Mouse (Mus musculus) hindbrain, embryonic 16.5 days (tissue): Measurements from ENCODE around the gene Ehd4. TPM values are rescaled to one million over a fixed set of nuclear protein-coding genes. Genes with fewer than 3 reads are reported as not detected.

ENCODE experiments used
- ATAC-seq: fragments of 200-750 bp; cut with Nextera tagmentation; 2 replicates; pipeline ENCODE4 v1.8.0; 2017; ENCODE audit warnings: moderate TSS enrichment, moderate library complexity
- H3K27ac ChIP-seq: fragments of 300-500 bp; sonication (generic); 2 replicates; pipeline ENCODE4 v1.5.1; 2014; ENCODE audit warnings: low read depth, mild to moderate bottlenecking, control low read depth, low read length, moderate library complexity
- H3K27me3 ChIP-seq: fragments of 300-500 bp; sonication (generic); replicated peaks from 2 replicates; pipeline ENCODE4 v1.6.1; 2014; ENCODE audit warnings: low read length; ENCODE audit not compliant: control insufficient read depth, insufficient read depth
- H3K36me3 ChIP-seq: fragments of 300-500 bp; sonication (generic); 2 replicates; pipeline ENCODE4 v1.6.1; 2014; ENCODE audit warnings: mild to moderate bottlenecking, low read length, moderate library complexity, mixed read lengths; ENCODE audit not compliant: control insufficient read depth, insufficient read depth
- H3K4me1 ChIP-seq: fragments of 300-500 bp; sonication (generic); 2 replicates; pipeline ENCODE4 v1.6.1; 2014; ENCODE audit warnings: low read depth, low read length; ENCODE audit not compliant: control insufficient read depth, insufficient read depth
- H3K4me2 ChIP-seq: fragments of 300-500 bp; sonication (generic); 2 replicates; pipeline ENCODE4 v1.6.1; 2014; ENCODE audit warnings: mild to moderate bottlenecking, low read length, control low read depth, moderate library complexity
- H3K4me3 ChIP-seq: fragments of 300-500 bp; sonication (generic); 2 replicates; pipeline ENCODE4 v1.5.1; 2014; ENCODE audit warnings: mild to moderate bottlenecking, low read length, control low read depth, moderate library complexity
- H3K9ac ChIP-seq: fragments of 300-500 bp; sonication (generic); 2 replicates; pipeline ENCODE4 v1.6.1; 2014; ENCODE audit warnings: low read depth, mild to moderate bottlenecking, control low read depth, low read length, moderate library complexity
- H3K9me3 ChIP-seq: fragments of 300-500 bp; sonication (generic); 2 replicates; pipeline ENCODE4 v1.6.1; 2014; ENCODE audit warnings: mild to moderate bottlenecking, low read length, moderate library complexity; ENCODE audit not compliant: control insufficient read depth
- WGBS: fragments of 180-500 bp; shearing (Covaris S2); extraction: QIAGEN DNeasy Blood & Tissue Kit; methylation state at CpG from one replicate; pipeline ENCODE4 v1.1.7; 2014; 5-methylcytosine and 5-hydroxymethylcytosine counted together
- polyA plus RNA-seq: library from polyadenylated mRNA; unstranded; fragments of >200 nt; fragmentation: Nextera tagmentation; extraction: Ambion mirVana; gene quantifications from 2 replicates; pipeline ENCODE4 v1.2.1, GENCODE M21; 2015

Gene Ehd4
- polyA plus RNA-seq, 1 experiment from 2014 or later: 20.7 TPM

GRCm38 (mm10) chr2:120124946-120125345 lies 29.5 kb downstream of the Ehd4 start:
- Histone ChIP-seq H3K36me3 (peaks cover 2% of the 10 kb centered on the region; the same call in 1 of the 2 replicates), H3K27me3 (no peaks in the 10 kb centered on the region), H3K4me1 (no peaks in the 10 kb centered on the region), H3K27ac (no peak overlapping the region), H3K9me3 (no peaks in the 10 kb centered on the region), H3K9ac (no peak overlapping the region), H3K4me3 (no peak overlapping the region), H3K4me2 (no peak overlapping the region)
- 85% methylated on average over 2 of the region's 2 CpGs for WGBS
- no peak for ATAC-seq

GRCm38 (mm10) chr2:120124096-120124495 lies 30.3 kb downstream of the Ehd4 start:
- H3K36me3 ChIP-seq: peaks cover 2% of the 10 kb centered on the region; the same call in 1 of the 2 replicates
- H3K4me2 ChIP-seq: no peak overlapping the region
- no peaks in the 10 kb centered on the region for H3K9me3 ChIP-seq
- ATAC-seq: no peak
- H3K27ac ChIP-seq: no peak overlapping the region
- H3K27me3 ChIP-seq: no peaks in the 10 kb centered on the region
- H3K4me3 ChIP-seq: no peak overlapping the region
- H3K9ac ChIP-seq: no peak overlapping the region
- whole genome bisulfite sequencing: 53% methylated on average over 1 of the region's 1 CpGs
- no peaks in the 10 kb centered on the region for H3K4me1 ChIP-seq

GRCm38 (mm10) chr2:120122983-120123382 lies 31.4 kb downstream of the Ehd4 start:
- Histone ChIP-seq H3K27me3 (no peaks in the 10 kb centered on the region), H3K9ac (no peak overlapping the region), H3K4me3 (no peak overlapping the region), H3K9me3 (no peaks in the 10 kb centered on the region), H3K4me2 (no peak overlapping the region), H3K27ac (no peak overlapping the region), H3K36me3 (peaks cover 2% of the 10 kb centered on the region; the same call in 1 of the 2 replicates), H3K4me1 (no peaks in the 10 kb centered on the region)
- WGBS: 95% methylated on average over 6 of the region's 6 CpGs
- no peak for ATAC-seq

GRCm38 (mm10) chr2:120117346-120117745 lies 37.1 kb downstream of the Ehd4 start:
- 94% methylated on average over 6 of the region's 6 CpGs for WGBS
- H3K4me3 ChIP-seq: no peak overlapping the region
- no peak for ATAC-seq

DNA sequence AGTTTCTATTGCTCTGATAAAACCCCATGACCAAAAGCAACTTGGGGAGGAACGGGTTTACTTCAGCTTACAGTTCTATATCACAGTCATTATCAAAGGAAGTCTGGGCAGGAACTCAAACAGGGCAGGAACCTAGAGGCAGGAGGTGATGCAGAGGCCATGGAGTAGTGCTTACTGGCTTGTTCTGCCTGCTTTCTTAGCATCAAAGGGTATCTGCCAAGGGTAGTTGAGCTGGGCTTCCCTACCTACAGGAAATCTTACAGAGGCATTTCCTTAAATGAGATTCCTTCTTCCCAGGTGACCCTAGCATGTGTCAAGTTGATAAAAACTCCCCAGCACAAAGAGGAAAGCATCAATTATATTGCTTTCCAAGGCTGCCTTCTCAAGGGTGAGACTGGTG lies 38.0 kb downstream of the Ehd4 start:
- Histone ChIP-seq H3K27ac (no peak overlapping the region), H3K9me3 (no peaks in the 10 kb centered on the region), H3K9ac (no peak overlapping the region), H3K27me3 (no peaks in the 10 kb centered on the region), H3K36me3 (no peaks in the 10 kb centered on the region), H3K4me1 (no peaks in the 10 kb centered on the region), H3K4me2 (no peak overlapping the region), H3K4me3 (no peak overlapping the region)
- ATAC-seq: no peak
- 86% methylated on average over 1 of the region's 1 CpGs for WGBS

More at GRCm38 (mm10) chr2:120117346-120117745, 37.1 kb downstream of the Ehd4 start:
- H3K4me2 ChIP-seq: no peak overlapping the region
- H3K27me3 ChIP-seq: no peaks in the 10 kb centered on the region
- no peaks in the 10 kb centered on the region for H3K9me3 ChIP-seq
- no peaks in the 10 kb centered on the region for H3K36me3 ChIP-seq
- H3K27ac ChIP-seq: no peak overlapping the region
- H3K9ac ChIP-seq: no peak overlapping the region
- no peaks in the 10 kb centered on the region for H3K4me1 ChIP-seq

- no peak for ATAC-seq
- no peaks in the 10 kb centered on the region for H3K36me3 ChIP-seq
- H3K27ac ChIP-seq: no peak overlapping the region
- no peaks in the 10 kb centered on the region for H3K27me3 ChIP-seq
- no peak overlapping the region for H3K4me2 ChIP-seq
- no peaks in the 10 kb centered on the region for H3K4me1 ChIP-seq
- no peaks in the 10 kb centered on the region for H3K9me3 ChIP-seq
- 76% methylated on average over 4 of the region's 4 CpGs for WGBS
- H3K4me3 ChIP-seq: no peak overlapping the region
- no peak overlapping the region for H3K9ac ChIP-seq
Observed at GRCm38 (mm10) chr2:120114977-120115376, 39.4 kb downstream of the Ehd4 start.

GRCm38 (mm10) chr2:120113963-120114362 lies 40.4 kb downstream of the Ehd4 start:
- no peak overlapping the region for H3K4me2 ChIP-seq
- H3K27ac ChIP-seq: no peak overlapping the region
- H3K36me3 ChIP-seq: no peaks in the 10 kb centered on the region
- 91% methylated on average over 3 of the region's 3 CpGs for WGBS
- no peak for ATAC-seq
- H3K9me3 ChIP-seq: no peaks in the 10 kb centered on the region
- no peaks in the 10 kb centered on the region for H3K27me3 ChIP-seq
- H3K9ac ChIP-seq: no peak overlapping the region
- H3K4me3 ChIP-seq: no peak overlapping the region
- no peaks in the 10 kb centered on the region for H3K4me1 ChIP-seq

DNA sequence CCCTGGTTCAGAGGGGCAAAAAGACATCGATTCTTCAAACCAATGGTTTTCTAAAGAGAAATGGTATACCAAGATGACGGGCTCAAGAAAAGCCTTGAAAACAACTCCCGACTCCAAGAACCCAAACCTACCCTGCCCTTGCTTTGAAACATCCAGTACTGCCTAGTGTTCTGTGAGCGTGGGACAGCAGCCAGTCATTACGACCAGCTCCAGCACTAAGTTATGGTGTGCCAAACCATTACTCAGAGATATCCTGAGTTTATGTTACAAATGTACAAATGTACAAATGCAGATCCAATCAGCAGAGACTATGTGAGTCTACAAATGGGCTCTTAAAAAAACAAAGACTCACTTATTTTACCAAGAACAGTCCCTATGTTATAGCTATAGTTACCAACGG lies 40.9 kb downstream of the Ehd4 start:
- no peak overlapping the region for H3K4me2 ChIP-seq
- no peaks in the 10 kb centered on the region for H3K4me1 ChIP-seq
- no peak overlapping the region for H3K27ac ChIP-seq
- ATAC-seq: no peak
- 90% methylated on average over 6 of the region's 6 CpGs for WGBS
- no peaks in the 10 kb centered on the region for H3K9me3 ChIP-seq
- H3K27me3 ChIP-seq: no peaks in the 10 kb centered on the region
- H3K36me3 ChIP-seq: no peaks in the 10 kb centered on the region
- H3K4me3 ChIP-seq: no peak overlapping the region
- no peak overlapping the region for H3K9ac ChIP-seq

GRCm38 (mm10) chr2:120111596-120111995 lies 42.8 kb downstream of the Ehd4 start:
- no peak for ATAC-seq
- Histone ChIP-seq H3K4me2 (no peak overlapping the region), H3K27ac (no peak overlapping the region), H3K4me1 (no peaks in the 10 kb centered on the region), H3K9me3 (no peaks in the 10 kb centered on the region), H3K4me3 (no peak overlapping the region), H3K27me3 (no peaks in the 10 kb centered on the region), H3K36me3 (no peaks in the 10 kb centered on the region), H3K9ac (no peak overlapping the region)
- 62% methylated on average over 4 of the region's 4 CpGs for WGBS

DNA sequence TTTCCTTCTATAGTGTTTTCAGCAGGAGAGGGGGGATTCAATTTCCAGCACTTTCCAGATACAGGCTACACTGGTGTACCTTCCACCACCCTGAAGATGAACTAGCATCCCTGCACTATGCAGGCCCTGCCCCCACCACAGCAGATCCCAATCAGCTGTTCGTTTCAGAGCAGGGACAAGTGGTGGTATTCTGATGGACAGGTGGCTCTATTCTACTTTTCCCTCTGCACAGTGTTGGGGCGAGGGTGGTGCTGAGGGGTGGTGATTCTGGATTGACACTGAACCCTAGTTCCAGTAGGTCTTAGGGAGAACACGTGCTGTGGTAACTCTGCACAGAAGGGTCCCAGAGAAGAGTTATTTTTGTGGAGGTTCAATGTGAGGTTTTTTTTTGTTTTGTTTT lies 43.2 kb downstream of the Ehd4 start:
- Histone ChIP-seq H3K36me3 (no peaks in the 10 kb centered on the region), H3K9me3 (no peaks in the 10 kb centered on the region), H3K4me3 (no peak overlapping the region), H3K4me2 (no peak overlapping the region), H3K9ac (no peak overlapping the region), H3K4me1 (no peaks in the 10 kb centered on the region), H3K27ac (no peak overlapping the region), H3K27me3 (no peaks in the 10 kb centered on the region)
- ATAC-seq: no peak
- WGBS: 73% methylated on average over 3 of the region's 3 CpGs
